Mouse (Mus musculus) forebrain, postnatal 0 days (tissue): Measurements from ENCODE around the gene Fastk. TPM values are rescaled to one million over a fixed set of nuclear protein-coding genes. Genes with fewer than 3 reads are reported as not detected.

Experiments
- ATAC-seq: fragments of 200-750 bp; cut with Nextera tagmentation; 2 replicates; pipeline ENCODE4 v1.8.0; 2017; ENCODE audit warnings: mild to moderate bottlenecking, moderate library complexity
- DNase-seq: peaks from one replicate; pipeline ENCODE4 v3.0.0-alpha.2; 2015
- H3K27ac ChIP-seq: fragments of 300-500 bp; sonication (generic); 2 replicates; pipeline ENCODE4 v1.5.1; 2014; ENCODE audit warnings: low read depth, mild to moderate bottlenecking, antibody characterized with exemption, low read length, moderate library complexity, mixed read lengths
- H3K27me3 ChIP-seq: fragments of 300-500 bp; sonication (generic); 2 replicates; pipeline ENCODE4 v1.6.1; 2014; ENCODE audit warnings: mild to moderate bottlenecking, low read length, mixed read lengths; ENCODE audit not compliant: insufficient read depth
- H3K36me3 ChIP-seq: fragments of 300-500 bp; sonication (generic); 2 replicates; pipeline ENCODE4 v1.6.1; 2014; ENCODE audit warnings: mild to moderate bottlenecking, moderate library complexity; ENCODE audit not compliant: insufficient read depth
- H3K4me1 ChIP-seq: fragments of 300-500 bp; sonication (generic); 2 replicates; pipeline ENCODE4 v1.6.1; 2014; ENCODE audit warnings: antibody characterized with exemption; ENCODE audit not compliant: insufficient read depth
- H3K4me2 ChIP-seq: fragments of 300-500 bp; sonication (generic); 2 replicates; pipeline ENCODE4 v1.6.1; 2014; ENCODE audit warnings: low read depth, mild to moderate bottlenecking, moderate library complexity
- H3K4me3 ChIP-seq: fragments of 300-500 bp; sonication (generic); 2 replicates; pipeline ENCODE4 v1.5.1; 2014; ENCODE audit warnings: low read depth, low read length, mixed read lengths
- H3K9ac ChIP-seq: fragments of 300-500 bp; sonication (generic); 2 replicates; pipeline ENCODE4 v1.6.1; 2014; ENCODE audit warnings: mild to moderate bottlenecking
- H3K9me3 ChIP-seq: fragments of 300-500 bp; sonication (generic); 2 replicates; pipeline ENCODE4 v1.6.1; 2016; ENCODE audit warnings: low read length
- CTCF ChIP-seq: sonication (generic); IDR thresholded peaks from 2 replicates; pipeline ENCODE4 v1.5.1; 2016; ENCODE audit warnings: antibody characterized with exemption, control low read depth, low read depth
- WGBS: fragments of 180-500 bp; shearing (Covaris S2); extraction: QIAGEN DNeasy Blood & Tissue Kit; methylation state at CpG from one replicate; pipeline ENCODE4 v1.1.7; 2014; 5-methylcytosine and 5-hydroxymethylcytosine counted together
- polyA plus RNA-seq: library from polyadenylated mRNA; unstranded; fragments of >200 nt; fragmentation: Nextera tagmentation; extraction: Ambion mirVana; gene quantifications from 2 replicates; pipeline ENCODE4 v1.2.1, GENCODE M21; 2015
- total RNA-seq: library from RNA; depleted of rRNA; stranded (reverse); fragments of >200 nt; gene quantifications from 2 replicates; pipeline ENCODE4 v1.2.3, GENCODE M21; 2014; rRNA removed

The Fastk gene
- total and polyA plus RNA-seq, 2 experiments from 2014 or later, result 88.7 to 132 TPM

- no peak for TF ChIP-seq CTCF
- ATAC-seq, result no peak
Measured at GRCm38 (mm10) chr5:24392724-24393123, 52.4 kb downstream of the Fastk start.

GRCm38 (mm10) chr5:24391864-24392263 lies 53.2 kb downstream of the Fastk start, which contains the start of gene Atg9b:
TSS of gene Atg9b (minus strand) at chr5:24392143.
- Histone ChIP-seq H3K36me3 (no peaks in the 10 kb centered on the region), H3K4me1 (peaks cover 12% of the 10 kb centered on the region), H3K9me3 (no peaks in the 10 kb centered on the region), H3K27me3 (0 out of 2 replicates have a peak, but pooled peaks cover 7% of the 10 kb centered on the region), H3K9ac (no peak within 1 kb of the TSS), H3K4me3 (no peak within 1 kb of the TSS), H3K4me2 (no peak within 1 kb of the TSS), H3K27ac (no peak within 1 kb of the TSS)
- 87% methylated on average over 7 of the region's 7 CpGs for WGBS
- DNase-seq (no peak), ATAC-seq (no peak)
- no peak for TF ChIP-seq CTCF

More at GRCm38 (mm10) chr5:24392724-24393123, 52.4 kb downstream of the Fastk start:
- H3K4me2 ChIP-seq, result no peak overlapping the region
- H3K9ac ChIP-seq, result no peak overlapping the region
- no peak overlapping the region for H3K27ac ChIP-seq
- H3K4me3 ChIP-seq, result no peak overlapping the region
- H3K4me1 ChIP-seq, result peaks cover 8% of the 10 kb centered on the region; the same call in 1 of the 2 replicates
- 0 out of 2 replicates have a peak, but pooled peaks cover 7% of the 10 kb centered on the region for H3K27me3 ChIP-seq
- no peaks in the 10 kb centered on the region for H3K36me3 ChIP-seq
- WGBS, result 79% methylated on average over 7 of the region's 7 CpGs
- H3K9me3 ChIP-seq, result no peaks in the 10 kb centered on the region
- no peak for DNase-seq

GRCm38 (mm10) chr5:24389658-24390020 lies 55.4 kb downstream of the Fastk start:
- no peak overlapping the region for H3K4me3 ChIP-seq
- H3K27me3 ChIP-seq, result 0 out of 2 replicates have a peak, but pooled peaks cover 7% of the 10 kb centered on the region
- H3K9ac ChIP-seq, result no peak overlapping the region
- peaks cover 10% of the 10 kb centered on the region for H3K4me1 ChIP-seq
- no peak overlapping the region for H3K4me2 ChIP-seq
- DNase-seq (no peak), ATAC-seq (no peak)
- no peak for TF ChIP-seq CTCF
- H3K36me3 ChIP-seq, result no peaks in the 10 kb centered on the region
- WGBS, result 73% methylated on average over 4 of the region's 4 CpGs
- H3K27ac ChIP-seq, result no peak overlapping the region
- no peaks in the 10 kb centered on the region for H3K9me3 ChIP-seq

- 58% methylated on average over 6 of the region's 7 CpGs for WGBS
- H3K4me2 ChIP-seq, result no peak overlapping the region
- no peaks in the 10 kb centered on the region for H3K9me3 ChIP-seq
- no peak overlapping the region for H3K27ac ChIP-seq
- TF ChIP-seq CTCF, result no peak
- no peak overlapping the region for H3K4me3 ChIP-seq
- no peak for DNase-seq
- H3K4me1 ChIP-seq, result peaks cover 15% of the 10 kb centered on the region
- H3K9ac ChIP-seq, result no peak overlapping the region
- H3K27me3 ChIP-seq, result 0 out of 2 replicates have a peak, but pooled peaks cover 7% of the 10 kb centered on the region
- ATAC-seq, result no peak
- no peaks in the 10 kb centered on the region for H3K36me3 ChIP-seq
Measured at GRCm38 (mm10) chr5:24389011-24389657, 56.0 kb downstream of the Fastk start.

Other genes starting within 250 kb of the Fastk start
- gene Kcnh2, start 93.7 kb downstream of the Fastk start, total RNA-seq, result 13.5 and 21.2 TPM in 2 replicates
- gene Kcnh2, start 93.7 kb downstream of the Fastk start, polyA plus RNA-seq, result 4.7 and 6.8 TPM in 2 replicates
- gene Nos3, start 80.5 kb downstream of the Fastk start, total RNA-seq, result 6.1 and 8.3 TPM in 2 replicates
- gene Nos3, start 80.5 kb downstream of the Fastk start, polyA plus RNA-seq, result 6.3 and 6.8 TPM in 2 replicates
- 8.0 and 9.5 TPM in 2 replicates for gene Atg9b, start 53.1 kb downstream of the Fastk start, total RNA-seq
- 3.4 and 5.1 TPM in 2 replicates for gene Atg9b, start 53.1 kb downstream of the Fastk start, polyA plus RNA-seq
- gene Abcb8, start 51.6 kb downstream of the Fastk start, total RNA-seq, result 58.2 and 64.1 TPM in 2 replicates
- 38.7 and 44.6 TPM in 2 replicates for gene Abcb8, start 51.6 kb downstream of the Fastk start, polyA plus RNA-seq
- gene Asic3, start 31.9 kb downstream of the Fastk start, total RNA-seq, result 0.15 TPM in 1 of 2 replicates, not detected in the other
- 0.08 and 0.52 TPM in 2 replicates for gene Asic3, start 31.9 kb downstream of the Fastk start, polyA plus RNA-seq
- gene Cdk5, start 21.8 kb downstream of the Fastk start, total RNA-seq, result 83.3 and 93.8 TPM in 2 replicates
- 156 and 165 TPM in 2 replicates for gene Cdk5, start 21.8 kb downstream of the Fastk start, polyA plus RNA-seq
- gene Slc4a2, start 21.4 kb downstream of the Fastk start, total RNA-seq, result 21.4 and 31.9 TPM in 2 replicates
- gene Slc4a2, start 21.4 kb downstream of the Fastk start, polyA plus RNA-seq, result 9.7 and 13.9 TPM in 2 replicates
- 34.3 and 47.2 TPM in 2 replicates for gene Tmub1, start 2.6 kb upstream of the Fastk start, total RNA-seq
- 54.8 and 56.7 TPM in 2 replicates for gene Tmub1, start 2.6 kb upstream of the Fastk start, polyA plus RNA-seq
- gene Agap3, start 6.9 kb upstream of the Fastk start, total RNA-seq, result 270 and 296 TPM in 2 replicates
- 136 and 140 TPM in 2 replicates for gene Agap3, start 6.9 kb upstream of the Fastk start, polyA plus RNA-seq
- 2.3 and 4.8 TPM in 2 replicates for gene Gbx1, start 81.9 kb upstream of the Fastk start, total RNA-seq
- gene Gbx1, start 81.9 kb upstream of the Fastk start, polyA plus RNA-seq, result 0.91 and 1.3 TPM in 2 replicates
- 0.43 TPM in 1 of 2 replicates, not detected in the other for gene Asb10, start 95.7 kb upstream of the Fastk start, total RNA-seq
- 0.21 and 0.22 TPM in 2 replicates for gene Asb10, start 95.7 kb upstream of the Fastk start, polyA plus RNA-seq
- gene 4931409K22Rik, start 111.5 kb upstream of the Fastk start, total RNA-seq, result not detected in 2 replicates
- 0.11 TPM in 1 of 2 replicates, not detected in the other for gene 4931409K22Rik, start 111.5 kb upstream of the Fastk start, polyA plus RNA-seq
- 59.8 and 66.2 TPM in 2 replicates for gene Abcf2, start 132.2 kb upstream of the Fastk start, total RNA-seq
- gene Abcf2, start 132.2 kb upstream of the Fastk start, polyA plus RNA-seq, result 73.7 and 80.8 TPM in 2 replicates
- gene Chpf2, start 141.5 kb upstream of the Fastk start, total RNA-seq, result 25.0 and 33.5 TPM in 2 replicates
- gene Chpf2, start 141.5 kb upstream of the Fastk start, polyA plus RNA-seq, result 18.7 and 21.3 TPM in 2 replicates
- gene Smarcd3, start 179.1 kb upstream of the Fastk start, total RNA-seq, result 265 and 272 TPM in 2 replicates
- gene Smarcd3, start 179.1 kb upstream of the Fastk start, polyA plus RNA-seq, result 162 and 168 TPM in 2 replicates
- gene Nub1, start 240.2 kb upstream of the Fastk start, total RNA-seq, result 88.6 TPM in 2 replicates
- 59.4 and 61.0 TPM in 2 replicates for gene Nub1, start 240.2 kb upstream of the Fastk start, polyA plus RNA-seq